Mouse (Mus musculus) inflammation-experienced regulatory T-cells, adult 6 months (primary cell): ENCODE results near the gene Nkg7. TPM values are rescaled to one million over a fixed set of nuclear protein-coding genes. Genes with fewer than 3 reads are reported as not detected.
A peak's percentile ranks its signal among the peaks of the same experiment; 100 is the strongest.
"Not testable (repeated sequence)": the region's sequence is repeated elsewhere in the genome, so short reads cannot be mapped to it uniquely, and the experiment has no call there.

Experiments
- ATAC-seq: one replicate; pipeline ENCODE4 v1.8.0; 2017
- polyA plus RNA-seq, 3 experiments: library from polyadenylated mRNA; unstranded; fragments of 100-300 nt; shearing (Covaris generic); gene quantifications; one replicate each; pipeline ENCODE4 v1.2.1; 2017

The Nkg7 gene
- polyA plus RNA-seq: 1,000 to 10,000 TPM in 1 of 3 experiments, 100 to 1,000 TPM in 2; 132 to 2,523 (median 190) TPM

GRCm38 (mm10) chr7:43436341-43437255, at the start of gene Nkg7:
Gene Nkg7, plus strand, starts transcription at chr7:43437073.
- ATAC-seq: no peak

- ATAC-seq: no peak
Observed at GRCm38 (mm10) chr7:43392349-43393121, 44.3 kb upstream of the Nkg7 start.

GRCm38 (mm10) chr7:43399501-43399900, 37.4 kb upstream of the Nkg7 start:
- no peak for ATAC-seq

GRCm38 (mm10) chr7:43402718-43403117, 34.2 kb upstream of the Nkg7 start:
- ATAC-seq: no peak

GRCm38 (mm10) chr7:43407573-43407972, 29.3 kb upstream of the Nkg7 start:
- ATAC-seq: no peak

GRCm38 (mm10) chr7:43408131-43408553, 28.7 kb upstream of the Nkg7 start, which contains the start of gene Siglecg:
Gene Siglecg, plus strand, starts transcription at chr7:43408204.
- ATAC-seq: no peak

GRCm38 (mm10) chr7:43409084-43409483, 27.8 kb upstream of the Nkg7 start:
- ATAC-seq: no peak

- ATAC-seq: not testable (repeated sequence)
Observed at GRCm38 (mm10) chr7:43411724-43412123, 25.1 kb upstream of the Nkg7 start.

GRCm38 (mm10) chr7:43417298-43417697, 19.6 kb upstream of the Nkg7 start:
- no peak for ATAC-seq

GRCm38 (mm10) chr7:43422995-43423617, 13.8 kb upstream of the Nkg7 start:
- ATAC-seq: peak; percentile 93

- peak; percentile 54 for ATAC-seq
Observed at GRCm38 (mm10) chr7:43423991-43424625, 12.8 kb upstream of the Nkg7 start.

- no peak for ATAC-seq
Observed at GRCm38 (mm10) chr7:43427406-43427805, 9.5 kb upstream of the Nkg7 start, which contains the start of gene Lim2. Gene Lim2, plus strand, starts transcription at chr7:43427670.

GRCm38 (mm10) chr7:43429500-43429899, 7.4 kb upstream of the Nkg7 start:
- ATAC-seq: no peak

GRCm38 (mm10) chr7:43432891-43433290, 4.0 kb upstream of the Nkg7 start:
- no peak for ATAC-seq

GRCm38 (mm10) chr7:43434676-43435075, 2.2 kb upstream of the Nkg7 start:
- no peak for ATAC-seq

- ATAC-seq: peak; percentile 14
Observed at GRCm38 (mm10) chr7:43438611-43439010, 1.7 kb downstream of the Nkg7 start.

- no peak for ATAC-seq
Observed at GRCm38 (mm10) chr7:43440482-43440881, 3.6 kb downstream of the Nkg7 start, which contains the start of gene Cldnd2. Gene Cldnd2, plus strand, starts transcription at chr7:43440782.

GRCm38 (mm10) chr7:43441071-43441470, 4.2 kb downstream of the Nkg7 start:
- ATAC-seq: no peak

GRCm38 (mm10) chr7:43442684-43443083, 5.8 kb downstream of the Nkg7 start:
- ATAC-seq: no peak

- peak; percentile 85 for ATAC-seq
Observed at GRCm38 (mm10) chr7:43443126-43443916, 6.4 kb downstream of the Nkg7 start.

GRCm38 (mm10) chr7:43443917-43444293, 7.0 kb downstream of the Nkg7 start, which contains the start of the genes Etfb and Gm45233:
Gene Etfb, plus strand, starts transcription at chr7:43444083.
Gene Gm45233, plus strand, starts transcription at chr7:43444128.
- ATAC-seq: peak; percentile 95
